In the genomic region with DNA sequence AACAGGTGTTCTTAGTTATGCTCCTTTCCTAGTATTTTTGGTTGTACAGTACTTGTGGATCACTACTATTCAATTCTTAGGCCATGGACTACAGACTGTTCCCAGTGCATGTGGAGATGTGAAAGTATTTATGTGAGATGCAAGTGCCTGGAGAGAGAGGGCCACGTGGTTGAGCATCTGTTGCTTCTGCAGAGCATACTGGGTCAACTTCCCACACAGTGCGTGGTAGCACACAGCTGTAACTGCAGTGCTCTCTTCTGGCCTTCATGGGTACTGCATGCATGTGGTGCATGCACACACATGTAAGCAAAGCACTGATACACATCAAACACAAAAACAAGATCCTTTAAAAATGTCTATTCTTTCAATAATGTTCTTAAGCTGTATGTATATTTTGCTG, we compare ENCODE assay signal across 10 mouse cellular contexts. TPM values are rescaled to one million over a fixed set of nuclear protein-coding genes. Genes with fewer than 3 reads are reported as not detected.
A peak's percentile ranks its signal among the peaks of the same experiment; 100 is the strongest.
DNase-seq lines count a peak whose midpoint lies in the region; ATAC-seq and TF ChIP-seq lines count a peak whose summit lies in the region.
"Had no signal": no experiment of that assay in that cellular context is flagged by ENCODE, and none has a peak within 500 bp of the region (broad histone marks: within the 10 kb centered on the region; RNA-seq: fewer than 3 reads in every experiment).

No protein-coding gene starts in this region.

- no peak for TF ChIP-seq CTCF in thymus, adult 2 months (IDR thresholded peaks at IDR 0.05; ENCODE audit: borderline replicate concordance, control insufficient read depth, extremely low read depth, insufficient read depth, low read length, poor library complexity)
- TF ChIP-seq CTCF in embryonic fibroblast, embryonic 13.5 days (IDR thresholded peaks at IDR 0.05; ENCODE audit: borderline replicate concordance, insufficient read depth, low read length) = peak; percentile 62; the same call in 1 of the 2 replicates

- 81% methylated on average over 2 of the region's 2 CpGs for WGBS in forebrain, embryonic 13.5 days
- 88% methylated on average over 2 of the region's 2 CpGs for WGBS in forebrain, embryonic 10.5 days
- whole genome bisulfite sequencing in thymus, adult 2 months = 88% methylated on average over 2 of the region's 2 CpGs
- 85% methylated on average over 2 of the region's 2 CpGs for WGBS in limb, embryonic 10.5 days

- no peaks in the 10 kb centered on the region for H3K27me3 ChIP-seq in forebrain, embryonic 13.5 days
- no peaks in the 10 kb centered on the region for H3K27me3 ChIP-seq in forebrain, embryonic 10.5 days (ENCODE audit: poor library complexity, severe bottlenecking)
- H3K27me3 ChIP-seq in thymus, adult 2 months (ENCODE audit: control insufficient read depth, insufficient read depth, low read length) = no peaks in the 10 kb centered on the region
- H3K27me3 ChIP-seq in limb, embryonic 10.5 days (ENCODE audit: low read depth, poor library complexity, severe bottlenecking) = no peaks in the 10 kb centered on the region
- H3K27me3 ChIP-seq: embryonic facial prominence, embryonic 13.5 days had no signal

- no peak overlapping the region for H3K27ac ChIP-seq in forebrain, embryonic 13.5 days
- H3K27ac ChIP-seq in forebrain, embryonic 10.5 days = no peak overlapping the region
- H3K27ac ChIP-seq in thymus, adult 2 months (ENCODE audit: control insufficient read depth, insufficient read depth, low read length) = no peak overlapping the region
- H3K27ac ChIP-seq in embryonic fibroblast, embryonic 13.5 days (ENCODE audit: insufficient read depth, low read length) = no peak overlapping the region
- H3K27ac ChIP-seq in limb, embryonic 10.5 days = no peak overlapping the region
- H3K27ac ChIP-seq: embryonic facial prominence, embryonic 13.5 days; macrophage had no signal

- H3K9ac ChIP-seq in forebrain, embryonic 13.5 days = no peak overlapping the region
- H3K9ac ChIP-seq: embryonic facial prominence, embryonic 13.5 days had no signal

- no peak overlapping the region for H3K4me3 ChIP-seq in forebrain, embryonic 13.5 days
- no peak overlapping the region for H3K4me3 ChIP-seq in forebrain, embryonic 10.5 days
- H3K4me3 ChIP-seq in thymus, adult 2 months (ENCODE audit: control insufficient read depth, insufficient read depth, low read length) = no peak overlapping the region
- no peak overlapping the region for H3K4me3 ChIP-seq in embryonic fibroblast, embryonic 13.5 days (ENCODE audit: insufficient read depth, low read length)
- H3K4me3 ChIP-seq in limb, embryonic 10.5 days = no peak overlapping the region
- H3K4me3 ChIP-seq: embryonic facial prominence, embryonic 13.5 days had no signal

- no peaks in the 10 kb centered on the region for H3K9me3 ChIP-seq in forebrain, embryonic 13.5 days (replicated peaks)
- H3K9me3 ChIP-seq in forebrain, embryonic 10.5 days = no peaks in the 10 kb centered on the region
- H3K9me3 ChIP-seq in limb, embryonic 10.5 days (replicated peaks) = no peaks in the 10 kb centered on the region
- H3K9me3 ChIP-seq: embryonic facial prominence, embryonic 13.5 days had no signal

- DNase-seq in forebrain, embryonic 10.5 days (ENCODE audit: extremely low spot score, low spot score) = no peak
- DNase-seq in thymus, adult 2 months = peak; percentile 37
- DNase-seq in thymus, adult 18-20 months = no peak
- peak; percentile 35 for DNase-seq in limb, embryonic 10.5 days (ENCODE audit: low spot score)
- peak; percentile 9 for DNase-seq in retina, postnatal 7 days (ENCODE audit: low read depth, low spot score)
- no peak for DNase-seq in Muller cell, postnatal 12 days (ENCODE audit: inconsistent ontology term)

- peaks cover 70% of the 10 kb centered on the region for H3K36me3 ChIP-seq in forebrain, embryonic 13.5 days (ENCODE audit: poor library complexity, severe bottlenecking)
- peaks cover 65% of the 10 kb centered on the region for H3K36me3 ChIP-seq in forebrain, embryonic 10.5 days (replicated peaks)
- H3K36me3 ChIP-seq in thymus, adult 2 months (ENCODE audit: control insufficient read depth, insufficient read depth, low read length) = peaks cover 54% of the 10 kb centered on the region
- peaks cover 69% of the 10 kb centered on the region for H3K36me3 ChIP-seq in limb, embryonic 10.5 days

- H3K4me2 ChIP-seq in forebrain, embryonic 13.5 days = no peak overlapping the region
- H3K4me2 ChIP-seq: embryonic facial prominence, embryonic 13.5 days had no signal

- H3K4me1 ChIP-seq in forebrain, embryonic 13.5 days = no peaks in the 10 kb centered on the region
- H3K4me1 ChIP-seq in forebrain, embryonic 10.5 days = no peaks in the 10 kb centered on the region
- no peaks in the 10 kb centered on the region for H3K4me1 ChIP-seq in thymus, adult 2 months (replicated peaks; ENCODE audit: control insufficient read depth, insufficient read depth, low read length)
- H3K4me1 ChIP-seq in embryonic fibroblast, embryonic 13.5 days (ENCODE audit: control insufficient read depth, insufficient read depth, low read length) = no peaks in the 10 kb centered on the region
- H3K4me1 ChIP-seq in limb, embryonic 10.5 days = no peaks in the 10 kb centered on the region

- ATAC-seq in forebrain, embryonic 13.5 days = 0 out of 2 replicates have a peak, but pooled peaks have one; percentile 41

- TF ChIP-seq POLR2A in thymus, adult 2 months (IDR thresholded peaks at IDR 0.05; ENCODE audit: control insufficient read depth, extremely low read depth, insufficient read depth, low read length, poor library complexity) = no peak
- no peak for TF ChIP-seq POLR2A in embryonic fibroblast, embryonic 13.5 days (IDR thresholded peaks at IDR 0.05; ENCODE audit: low read depth, low read length)

RNA-seq across cellular contexts. Expression of gene Fbxl3, which starts 32.6 kb away (rescaled TPM):
- 20.2 and 21.5 TPM in 2 replicates for polyA plus RNA-seq in forebrain, embryonic 13.5 days (2015; fragmentation: Nextera tagmentation; extraction: Ambion mirVana)
- polyA plus RNA-seq in forebrain, embryonic 10.5 days (2016; fragmentation: Nextera tagmentation; extraction: Ambion mirVana) = 13.8 TPM in 2 replicates
- 105 and 113 TPM in 2 replicates for polyA plus RNA-seq in thymus, adult 2 months (2012; rRNA removed)
- 59.0 and 66.4 TPM in 2 replicates for polyA plus RNA-seq in embryonic fibroblast, embryonic 13.5 days (2011; ENCODE audit: insufficient read length, low read depth, missing spikeins)
- 11.8 and 16.2 TPM in 2 replicates for polyA plus RNA-seq in limb, embryonic 10.5 days (2016; fragmentation: Nextera tagmentation; extraction: Ambion mirVana)

Comparison
In these comparisons a context has a peak if more than half of its experiments do, and no peak if none do; other contexts are left out.
1. DNase-seq: peak in thymus, adult 2 months (single experiment), limb, embryonic 10.5 days (single experiment) and retina, postnatal 7 days (single experiment); none in forebrain, embryonic 10.5 days (single experiment), thymus, adult 18-20 months (0 of 2) and Muller cell, postnatal 12 days (single experiment).